ENCODE assay signal across 27 mouse cellular contexts in the genomic region with DNA sequence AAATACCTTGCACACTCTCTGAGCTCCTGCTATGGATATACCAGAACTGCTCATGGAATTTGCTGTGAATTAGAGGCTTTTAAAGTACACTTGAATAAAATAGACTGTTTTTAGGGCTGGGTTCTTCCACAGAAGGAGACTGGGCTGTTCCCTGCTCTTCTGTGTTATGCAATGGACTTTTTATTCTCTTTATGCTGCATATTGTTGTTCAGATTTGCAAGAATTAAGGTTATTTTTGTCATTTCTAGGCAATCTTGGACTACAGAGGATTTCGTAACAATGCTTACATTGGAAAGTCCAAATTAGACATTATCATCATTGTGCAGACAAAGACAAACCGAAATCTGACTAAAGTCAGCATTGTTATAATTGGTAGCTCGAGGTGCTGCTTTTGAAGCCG.
"Had no signal": no experiment of that assay in that cellular context is flagged by ENCODE, and none has a peak within 500 bp of the region (broad histone marks: within the 10 kb centered on the region; RNA-seq: fewer than 3 reads in every experiment).

No protein-coding gene starts in this region.

- H3K36me3 ChIP-seq: heart, embryonic 10.5 days; heart, embryonic 12.5 days; hindbrain, embryonic 10.5 days; hindbrain, embryonic 12.5 days; intestine, embryonic 15.5 days; limb, embryonic 10.5 days; limb, embryonic 12.5 days; liver, embryonic 13.5 days; liver, embryonic 15.5 days had no signal

- H3K9me3 ChIP-seq: heart, embryonic 10.5 days; heart, embryonic 12.5 days; hindbrain, embryonic 10.5 days; hindbrain, embryonic 12.5 days; intestine, embryonic 15.5 days; limb, embryonic 10.5 days; limb, embryonic 12.5 days; liver, embryonic 13.5 days; liver, embryonic 15.5 days had no signal

- H3K27me3 ChIP-seq: heart, embryonic 12.5 days; hindbrain, embryonic 12.5 days; intestine, embryonic 15.5 days; limb, embryonic 12.5 days; liver, embryonic 13.5 days; liver, embryonic 15.5 days had no signal

- H3K4me2 ChIP-seq: heart, embryonic 12.5 days; hindbrain, embryonic 12.5 days; hindbrain, embryonic 14.5 days; intestine, embryonic 15.5 days; limb, embryonic 12.5 days; liver, embryonic 11.5 days; liver, embryonic 13.5 days; liver, embryonic 15.5 days had no signal

- H3K9ac ChIP-seq: heart, embryonic 12.5 days; hindbrain, embryonic 12.5 days; hindbrain, embryonic 14.5 days; intestine, embryonic 15.5 days; limb, embryonic 12.5 days; liver, embryonic 13.5 days; liver, embryonic 15.5 days had no signal

- H3K27ac ChIP-seq: gastrocnemius, adult 2 months; heart, embryonic 10.5 days; hindbrain, embryonic 10.5 days; hindbrain, embryonic 12.5 days; hindbrain, embryonic 14.5 days; intestine, embryonic 15.5 days; limb, embryonic 10.5 days; limb, embryonic 12.5 days; liver, embryonic 13.5 days; liver, embryonic 15.5 days had no signal

- ATAC-seq: forebrain, embryonic 16.5 days; hindbrain, embryonic 16.5 days; inflammation-experienced regulatory T-cells, adult 6 months; intestine, embryonic 15.5 days; intestine, postnatal 0 days had no signal

- DNase-seq: gastrocnemius, adult 2 months; gastrocnemius, postnatal 10 days; gastrocnemius, postnatal 25 days; heart, adult 18-20 months; heart, postnatal 10 days; heart, postnatal 4 days; kidney, adult 18-20 months; kidney, adult 8-10 months; kidney, postnatal 10 days; kidney, postnatal 25 days; kidney, postnatal 4 days; liver; liver, embryonic 13.5 days had no signal

- H3K4me1 ChIP-seq: heart, embryonic 10.5 days; heart, embryonic 12.5 days; hindbrain, embryonic 10.5 days; hindbrain, embryonic 12.5 days; intestine, embryonic 15.5 days; limb, embryonic 10.5 days; limb, embryonic 12.5 days; liver, embryonic 13.5 days; liver, embryonic 15.5 days had no signal

- H3K4me3 ChIP-seq: gastrocnemius, adult 2 months; heart, embryonic 10.5 days; heart, embryonic 12.5 days; hindbrain, embryonic 10.5 days; hindbrain, embryonic 12.5 days; intestine, embryonic 15.5 days; limb, embryonic 10.5 days; limb, embryonic 12.5 days; liver, embryonic 13.5 days; liver, embryonic 15.5 days had no signal
